Mouse (Mus musculus): ENCODE measurements around the gene Avil. TPM values are rescaled to one million over a fixed set of nuclear protein-coding genes. Genes with fewer than 3 reads are reported as not detected.

The Avil gene
- total RNA-seq, 2 experiments from 2014 or later = not detected

Other genes starting within 250 kb of the Avil start
- gene Atp23, start 99.4 kb upstream of the Avil start, total RNA-seq (2015; ENCODE audit: low replicate concordance) = 3.6 TPM in 1 of 2 replicates, not detected in the other
- 0.51 and 1.7 TPM in 2 replicates for gene Atp23, start 99.4 kb upstream of the Avil start, total RNA-seq (2017; ENCODE audit: low replicate concordance)
- 18.0 and 19.7 TPM in 2 replicates for gene Ctdsp2, start 22.0 kb upstream of the Avil start, total RNA-seq (2015; ENCODE audit: low replicate concordance)
- 8.5 and 10.3 TPM in 2 replicates for gene Ctdsp2, start 22.0 kb upstream of the Avil start, total RNA-seq (2017; ENCODE audit: low replicate concordance)
- gene Tsfm, start 30.1 kb downstream of the Avil start, total RNA-seq (2015; ENCODE audit: low replicate concordance) = 12.6 and 14.4 TPM in 2 replicates
- 4.2 and 6.5 TPM in 2 replicates for gene Tsfm, start 30.1 kb downstream of the Avil start, total RNA-seq (2017; ENCODE audit: low replicate concordance)
- gene Mettl1, start 40.7 kb downstream of the Avil start, total RNA-seq (2015; ENCODE audit: low replicate concordance) = 3.4 and 6.5 TPM in 2 replicates
- 0.23 and 1.9 TPM in 2 replicates for gene Mettl1, start 40.7 kb downstream of the Avil start, total RNA-seq (2017; ENCODE audit: low replicate concordance)
- not detected in 2 replicates for gene Eef1akmt3, start 40.8 kb downstream of the Avil start, total RNA-seq (2015; ENCODE audit: low replicate concordance)
- not detected in 2 replicates for gene Eef1akmt3, start 40.8 kb downstream of the Avil start, total RNA-seq (2017; ENCODE audit: low replicate concordance)
- gene Cyp27b1, start 47.5 kb downstream of the Avil start, total RNA-seq (2015; ENCODE audit: low replicate concordance) = not detected in 2 replicates
- not detected in 2 replicates for gene Cyp27b1, start 47.5 kb downstream of the Avil start, total RNA-seq (2017; ENCODE audit: low replicate concordance)
- not detected in 2 replicates for gene March9, start 59.5 kb downstream of the Avil start, total RNA-seq (2015; ENCODE audit: low replicate concordance)
- not detected in 2 replicates for gene March9, start 59.5 kb downstream of the Avil start, total RNA-seq (2017; ENCODE audit: low replicate concordance)
- 84.3 and 107 TPM in 2 replicates for gene Cdk4, start 62.8 kb downstream of the Avil start, total RNA-seq (2015; ENCODE audit: low replicate concordance)
- gene Cdk4, start 62.8 kb downstream of the Avil start, total RNA-seq (2017; ENCODE audit: low replicate concordance) = 42.7 and 99.2 TPM in 2 replicates
- gene Tspan31, start 69.6 kb downstream of the Avil start, total RNA-seq (2015; ENCODE audit: low replicate concordance) = 13.0 and 18.0 TPM in 2 replicates
- gene Tspan31, start 69.6 kb downstream of the Avil start, total RNA-seq (2017; ENCODE audit: low replicate concordance) = 6.6 and 8.5 TPM in 2 replicates
- 1.1 and 3.8 TPM in 2 replicates for gene Agap2, start 74.6 kb downstream of the Avil start, total RNA-seq (2015; ENCODE audit: low replicate concordance)
- 2.2 and 51.8 TPM in 2 replicates for gene Agap2, start 74.6 kb downstream of the Avil start, total RNA-seq (2017; ENCODE audit: low replicate concordance)
- gene Os9, start 120.4 kb downstream of the Avil start, total RNA-seq (2015; ENCODE audit: low replicate concordance) = 36.5 and 37.5 TPM in 2 replicates
- 57.2 and 70.0 TPM in 2 replicates for gene Os9, start 120.4 kb downstream of the Avil start, total RNA-seq (2017; ENCODE audit: low replicate concordance)
- gene B4galnt1, start 164.5 kb downstream of the Avil start, total RNA-seq (2015; ENCODE audit: low replicate concordance) = 25.2 and 34.2 TPM in 2 replicates
- gene B4galnt1, start 164.5 kb downstream of the Avil start, total RNA-seq (2017; ENCODE audit: low replicate concordance) = 10.7 and 14.0 TPM in 2 replicates
- gene Slc26a10, start 179.9 kb downstream of the Avil start, total RNA-seq (2015; ENCODE audit: low replicate concordance) = not detected in 2 replicates
- not detected in 2 replicates for gene Slc26a10, start 179.9 kb downstream of the Avil start, total RNA-seq (2017; ENCODE audit: low replicate concordance)
- 0.72 TPM in 1 of 2 replicates, not detected in the other for gene Arhgef25, start 189.4 kb downstream of the Avil start, total RNA-seq (2015; ENCODE audit: low replicate concordance)
- gene Arhgef25, start 189.4 kb downstream of the Avil start, total RNA-seq (2017; ENCODE audit: low replicate concordance) = 0.13 and 10.1 TPM in 2 replicates
- 18.9 and 22.0 TPM in 2 replicates for gene Dtx3, start 195.0 kb downstream of the Avil start, total RNA-seq (2015; ENCODE audit: low replicate concordance)
- gene Dtx3, start 195.0 kb downstream of the Avil start, total RNA-seq (2017; ENCODE audit: low replicate concordance) = 6.3 and 11.9 TPM in 2 replicates
- 31.4 and 61.6 TPM in 2 replicates for gene Pip4k2c, start 210.9 kb downstream of the Avil start, total RNA-seq (2015; ENCODE audit: low replicate concordance)
- gene Pip4k2c, start 210.9 kb downstream of the Avil start, total RNA-seq (2017; ENCODE audit: low replicate concordance) = 37.8 and 46.2 TPM in 2 replicates